Mouse (Mus musculus) hindbrain, postnatal 0 days (tissue): Measurements from ENCODE around the gene Anapc11. TPM values are rescaled to one million over a fixed set of nuclear protein-coding genes. Genes with fewer than 3 reads are reported as not detected.

Source experiments
- ATAC-seq: fragments of 200-750 bp; cut with Nextera tagmentation; 2 replicates; pipeline ENCODE4 v1.8.0; 2017; ENCODE audit warnings: mild to moderate bottlenecking, moderate TSS enrichment, moderate library complexity
- DNase-seq: peaks from one replicate; pipeline ENCODE4 v3.0.0-alpha.2; 2015; ENCODE audit warnings: low spot score
- H3K27ac ChIP-seq: fragments of 300-500 bp; sonication (generic); 2 replicates; pipeline ENCODE4 v1.5.1; 2014; ENCODE audit warnings: mild to moderate bottlenecking
- H3K27me3 ChIP-seq: fragments of 300-500 bp; sonication (generic); 2 replicates; pipeline ENCODE4 v1.6.1; 2014; ENCODE audit warnings: low read length, mixed read lengths; ENCODE audit not compliant: insufficient read depth
- H3K36me3 ChIP-seq: fragments of 300-500 bp; sonication (generic); 2 replicates; pipeline ENCODE4 v1.6.1; 2014; ENCODE audit warnings: low read length, mixed read lengths; ENCODE audit not compliant: insufficient read depth
- H3K4me1 ChIP-seq: fragments of 300-500 bp; sonication (generic); 2 replicates; pipeline ENCODE4 v1.6.1; 2014; ENCODE audit warnings: antibody characterized with exemption, low read length, mixed read lengths; ENCODE audit not compliant: insufficient read depth
- H3K4me2 ChIP-seq: fragments of 300-500 bp; sonication (generic); 2 replicates; pipeline ENCODE4 v1.6.1; 2014; ENCODE audit warnings: low read depth, mild to moderate bottlenecking, low read length, moderate library complexity, mixed read lengths
- H3K4me3 ChIP-seq: fragments of 300-500 bp; sonication (generic); 2 replicates; pipeline ENCODE4 v1.5.1; 2014; ENCODE audit warnings: low read length
- H3K9ac ChIP-seq: fragments of 300-500 bp; sonication (generic); replicated peaks from 2 replicates; pipeline ENCODE4 v1.6.1; 2014; ENCODE audit warnings: mild to moderate bottlenecking, low read length, moderate library complexity, mixed read lengths
- H3K9me3 ChIP-seq: fragments of 300-500 bp; sonication (generic); 2 replicates; pipeline ENCODE4 v1.6.1; 2016; ENCODE audit warnings: low read length, mixed read lengths
- CTCF ChIP-seq: IDR thresholded peaks from 2 replicates; pipeline ENCODE4 v1.5.1; 2016; ENCODE audit warnings: antibody characterized with exemption, control low read depth, low read depth
- WGBS: fragments of 180-500 bp; shearing (Covaris S2); extraction: QIAGEN DNeasy Blood & Tissue Kit; methylation state at CpG from one replicate; pipeline ENCODE4 v1.1.7; 2014; 5-methylcytosine and 5-hydroxymethylcytosine counted together
- polyA plus RNA-seq: library from polyadenylated mRNA; unstranded; fragments of >200 nt; fragmentation: Nextera tagmentation; extraction: Ambion mirVana; gene quantifications from 2 replicates; pipeline ENCODE4 v1.2.1, GENCODE M21; 2015
- total RNA-seq: library from RNA; depleted of rRNA; stranded (reverse); fragments of >200 nt; gene quantifications from 2 replicates; pipeline ENCODE4 v1.2.3, GENCODE M21; 2014

Anapc11 gene
- total and polyA plus RNA-seq, 2 experiments from 2014 or later: 39.6 to 198 TPM

GRCm38 (mm10) chr11:120583937-120584336, 14.3 kb upstream of the Anapc11 start:
- no peak for DNase-seq
- no peak overlapping the region for H3K27ac ChIP-seq
- peak; percentile 12; the same call in 1 of the 2 replicates for TF ChIP-seq CTCF
- no peak overlapping the region for H3K4me2 ChIP-seq
- no peak overlapping the region for H3K9ac ChIP-seq
- no peak overlapping the region for H3K4me3 ChIP-seq
- WGBS: 91% methylated on average over 1 of the region's 1 CpGs
- H3K4me1 ChIP-seq: peaks cover 15% of the 10 kb centered on the region
- H3K36me3 ChIP-seq: peaks cover 25% of the 10 kb centered on the region
- ATAC-seq: no peak
- no peaks in the 10 kb centered on the region for H3K9me3 ChIP-seq
- H3K27me3 ChIP-seq: no peaks in the 10 kb centered on the region

GRCm38 (mm10) chr11:120588531-120588930, 9.7 kb upstream of the Anapc11 start:
- Histone ChIP-seq H3K4me3 (no peak overlapping the region), H3K4me1 (no peaks in the 10 kb centered on the region), H3K4me2 (no peak overlapping the region), H3K27me3 (no peaks in the 10 kb centered on the region), H3K9ac (no peak overlapping the region), H3K36me3 (peaks cover 36% of the 10 kb centered on the region), H3K9me3 (no peaks in the 10 kb centered on the region), H3K27ac (no peak overlapping the region)
- no peak for ATAC-seq
- DNase-seq: no peak
- no peak for TF ChIP-seq CTCF
- WGBS: 94% methylated on average over 6 of the region's 6 CpGs

GRCm38 (mm10) chr11:120597240-120598235, 683 bp upstream of the Anapc11 start:
- no peak for DNase-seq
- ATAC-seq: no peak
- Histone ChIP-seq H3K9me3 (no peaks in the 10 kb centered on the region), H3K4me1 (peaks cover 12% of the 10 kb centered on the region), H3K36me3 (peaks cover 43% of the 10 kb centered on the region), H3K4me3 (peak overlapping the region; percentile 97), H3K27me3 (no peaks in the 10 kb centered on the region), H3K9ac (peak overlapping the region; percentile 94), H3K27ac (peak overlapping the region; percentile 94), H3K4me2 (peak overlapping the region; percentile 90)
- 7% methylated on average over 74 of the region's 99 CpGs for WGBS
- TF ChIP-seq CTCF: no peak

GRCm38 (mm10) chr11:120598990-120599549, 849 bp downstream of the Anapc11 start:
- no peak for TF ChIP-seq CTCF
- no peaks in the 10 kb centered on the region for H3K9me3 ChIP-seq
- no peak for DNase-seq
- peaks cover 41% of the 10 kb centered on the region for H3K36me3 ChIP-seq
- ATAC-seq: no peak
- peak overlapping the region; percentile 97 for H3K4me3 ChIP-seq
- peak overlapping the region; percentile 94 for H3K9ac ChIP-seq
- peak overlapping the region; percentile 90 for H3K4me2 ChIP-seq
- H3K4me1 ChIP-seq: peaks cover 12% of the 10 kb centered on the region
- H3K27me3 ChIP-seq: no peaks in the 10 kb centered on the region
- WGBS: 46% methylated on average over 17 of the region's 17 CpGs
- H3K27ac ChIP-seq: peak overlapping the region; percentile 94

- Histone ChIP-seq H3K4me3 (no peak overlapping the region), H3K36me3 (peaks cover 38% of the 10 kb centered on the region)
- 97% methylated on average over 3 of the region's 3 CpGs for WGBS
Observed at GRCm38 (mm10) chr11:120600716-120601115, 2.5 kb downstream of the Anapc11 start.

GRCm38 (mm10) chr11:120603545-120603944, 5.3 kb downstream of the Anapc11 start:
- H3K27ac ChIP-seq: no peak overlapping the region
- no peak for TF ChIP-seq CTCF
- DNase-seq (no peak), ATAC-seq (no peak)
- peaks cover 8% of the 10 kb centered on the region; the same call in 1 of the 2 replicates for H3K4me1 ChIP-seq
- 89% methylated on average over 2 of the region's 2 CpGs for WGBS
- no peak overlapping the region for H3K9ac ChIP-seq
- H3K4me2 ChIP-seq: no peak overlapping the region
- H3K4me3 ChIP-seq: no peak overlapping the region
- no peaks in the 10 kb centered on the region for H3K9me3 ChIP-seq
- H3K27me3 ChIP-seq: no peaks in the 10 kb centered on the region
- H3K36me3 ChIP-seq: peaks cover 31% of the 10 kb centered on the region

More at GRCm38 (mm10) chr11:120600716-120601115, 2.5 kb downstream of the Anapc11 start:
- no peak overlapping the region for H3K4me2 ChIP-seq
- peaks cover 12% of the 10 kb centered on the region for H3K4me1 ChIP-seq
- TF ChIP-seq CTCF: no peak
- no peak for ATAC-seq
- H3K9me3 ChIP-seq: no peaks in the 10 kb centered on the region
- H3K9ac ChIP-seq: no peak overlapping the region
- H3K27me3 ChIP-seq: no peaks in the 10 kb centered on the region
- H3K27ac ChIP-seq: no peak overlapping the region
- DNase-seq: no peak
